Mouse (Mus musculus) heart, postnatal 36 days (tissue): ENCODE data around the gene Proser3. TPM values are rescaled to one million over a fixed set of nuclear protein-coding genes. Genes with fewer than 3 reads are reported as not detected.

ENCODE experiments used
- DNase-seq, 2 experiments: peaks; one replicate each; pipeline ENCODE4 v3.0.0; 2021 to 2022
- intact Hi-C: fragments of 180-260 bp; cut with DNase I; formaldehyde crosslinking; loops from one replicate; pipeline ENCODE4 v1.15.1; 2025
- total RNA-seq, 2 experiments: library from RNA; stranded (reverse); gene quantifications; 2 replicates each; pipeline ENCODE4 v1.2.3; 2021

Proser3 gene
- total RNA-seq, 2 experiments from 2014 or later, result 3.3 to 5.4 TPM

- peak; percentile 65 to 75 for DNase-seq
- intact Hi-C loops, result loop anchor here (5.0 kb wide), 2 partner anchors 34 to 1036 kb away; partner anchors contain the start of genes Kmt2b and Sipa1l3
These were observed 1.0 kb upstream of the Proser3 start for GRCm38 (mm10) chr7:30553021-30553589.

GRCm38 (mm10) chr7:30551445-30552101 is 526 bp downstream of the Proser3 start:
- intact Hi-C loops, result loop anchor here (2.0 to 5.0 kb wide), 4 partner anchors 15 to 1034 kb away; partner anchors contain the start of genes Kmt2b, Prodh2 and Sipa1l3
- no peak for DNase-seq

GRCm38 (mm10) chr7:30550603-30551002 is 1.5 kb downstream of the Proser3 start:
- no peak for DNase-seq
- intact Hi-C loops, result loop anchor here (2.0 to 5.0 kb wide), 4 partner anchors 14 to 1033 kb away; partner anchors contain the start of genes Kmt2b, Prodh2 and Sipa1l3

GRCm38 (mm10) chr7:30549880-30550279 is 2.2 kb downstream of the Proser3 start:
- intact Hi-C loops, result loop anchor here (2.0 to 5.0 kb wide), 4 partner anchors 13 to 1033 kb away; partner anchors contain the start of genes Kmt2b, Prodh2 and Sipa1l3
- no peak for DNase-seq

GRCm38 (mm10) chr7:30544327-30544726 is 7.8 kb downstream of the Proser3 start:
- intact Hi-C loops, result no loop called here
- DNase-seq, result no peak

GRCm38 (mm10) chr7:30540572-30540971 is 11.5 kb downstream of the Proser3 start:
- intact Hi-C loops, result no loop called here
- no peak for DNase-seq

- intact Hi-C loops, result no loop called here
- peak; percentile 93 to 94 for DNase-seq
These were observed 17.2 kb downstream of the Proser3 start, which contains the start of gene Arhgap33 for GRCm38 (mm10) chr7:30534633-30535577. Gene Arhgap33 (minus strand): TSS chr7:30535060.

GRCm38 (mm10) chr7:30533941-30534632 is 18.0 kb downstream of the Proser3 start:
- DNase-seq, result no peak
- intact Hi-C loops, result no loop called here

- intact Hi-C loops, result no loop called here
- no peak for DNase-seq
These were observed 19.2 kb downstream of the Proser3 start for GRCm38 (mm10) chr7:30532931-30533330.

GRCm38 (mm10) chr7:30531291-30531815 is 20.7 kb downstream of the Proser3 start:
- no peak for DNase-seq
- intact Hi-C loops, result no loop called here

- no peak for DNase-seq
- intact Hi-C loops, result no loop called here
These were observed 25.1 kb downstream of the Proser3 start for GRCm38 (mm10) chr7:30526981-30527380.

GRCm38 (mm10) chr7:30526399-30526798 is 25.7 kb downstream of the Proser3 start:
- DNase-seq, result no peak
- intact Hi-C loops, result no loop called here

GRCm38 (mm10) chr7:30525954-30526353 is 26.1 kb downstream of the Proser3 start:
- DNase-seq, result no peak
- intact Hi-C loops, result no loop called here

GRCm38 (mm10) chr7:30524487-30524886 is 27.6 kb downstream of the Proser3 start:
- no peak for DNase-seq
- intact Hi-C loops, result no loop called here

GRCm38 (mm10) chr7:30522871-30523270 is 29.2 kb downstream of the Proser3 start:
- DNase-seq, result no peak
- intact Hi-C loops, result no loop called here

- no peak for DNase-seq
- intact Hi-C loops, result no loop called here
These were observed 31.2 kb downstream of the Proser3 start for GRCm38 (mm10) chr7:30520856-30521255.

GRCm38 (mm10) chr7:30520396-30520795 is 31.7 kb downstream of the Proser3 start:
- intact Hi-C loops, result no loop called here
- no peak for DNase-seq

GRCm38 (mm10) chr7:30518325-30518724 is 33.8 kb downstream of the Proser3 start:
- intact Hi-C loops, result no loop called here
- no peak for DNase-seq

GRCm38 (mm10) chr7:30515003-30515760 is 36.9 kb downstream of the Proser3 start:
- intact Hi-C loops, result no loop called here
- no peak for DNase-seq
